Mouse (Mus musculus) mouse trophoblast stem cell (cell line): ENCODE results near the gene Retnlg.
"Not testable (repeated sequence)": the region's sequence is repeated elsewhere in the genome, so short reads cannot be mapped to it uniquely, and the experiment has no call there.

Experiments
- in situ Hi-C, 2 experiments: fragments of 300-500 bp; cut with MseI, MboI; formaldehyde crosslinking; loops; 2 replicates in 1 of 2; 3 replicates in 1 of 2; pipeline ENCODE4 v1.15.1; 2025

Retnlg gene

DNA sequence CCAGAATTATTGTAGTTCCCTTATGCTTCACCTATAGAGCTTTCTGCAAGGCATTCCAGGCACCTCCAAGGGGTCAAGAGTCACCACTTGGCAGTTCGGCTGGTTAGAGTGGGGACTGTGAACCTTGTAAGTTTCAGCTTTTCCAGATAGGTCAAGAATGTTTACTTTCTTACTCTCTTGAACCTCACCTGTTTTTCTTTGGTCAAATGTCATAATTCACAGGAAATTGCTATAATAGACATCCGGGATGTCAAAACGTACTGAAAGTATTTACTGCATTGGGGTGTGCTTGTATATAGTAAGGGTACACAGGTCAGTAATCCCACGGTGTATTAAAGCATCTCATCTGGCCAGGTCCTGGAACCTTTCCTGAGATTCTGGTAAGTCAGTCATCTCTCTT, at the start of gene Retnlg:
Retnlg (plus strand) TSS at position 301 of the 400 bp plus-strand sequence.
- in situ Hi-C loops: no loop called here

DNA sequence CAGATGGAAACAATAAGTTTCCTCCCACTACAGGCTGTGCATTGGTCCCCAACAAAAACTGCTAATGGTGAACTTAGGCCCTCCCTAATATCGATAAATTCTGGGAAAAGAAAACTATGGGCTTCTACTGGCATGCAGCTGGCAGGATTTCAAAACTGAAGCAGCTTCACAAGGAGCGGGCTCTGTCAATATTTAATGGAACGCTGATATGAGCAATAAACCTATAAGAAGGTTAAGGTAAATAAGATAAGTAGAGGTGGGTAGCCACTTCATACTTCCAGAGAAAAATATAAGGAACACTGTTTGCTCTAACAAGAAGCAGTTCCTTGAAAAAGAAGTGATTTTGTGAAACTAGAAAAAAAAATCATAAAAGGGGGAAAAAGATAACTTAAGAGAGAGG, 45.9 kb upstream of the Retnlg start:
- in situ Hi-C loops: no loop called here

DNA sequence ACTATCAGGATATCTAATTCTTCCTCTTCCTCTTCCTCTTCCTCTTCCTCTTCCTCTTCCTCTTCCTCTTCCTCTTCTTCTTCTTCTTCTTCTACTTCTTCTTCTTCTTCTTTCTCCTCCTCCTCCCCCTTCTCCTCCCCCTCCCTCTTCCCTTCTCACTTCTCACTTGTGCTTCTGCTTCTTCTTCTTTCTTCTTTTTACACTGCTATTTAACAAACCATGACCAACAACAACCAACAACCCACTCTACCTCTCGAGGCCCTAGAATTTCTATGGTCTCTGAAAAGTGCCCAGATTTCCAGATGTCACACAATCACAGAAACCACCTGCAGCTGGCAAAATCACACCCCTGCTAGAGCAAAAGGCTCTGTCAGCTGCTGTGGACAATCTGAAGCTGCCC, 44.8 kb upstream of the Retnlg start:
- in situ Hi-C loops: no loop called here

DNA sequence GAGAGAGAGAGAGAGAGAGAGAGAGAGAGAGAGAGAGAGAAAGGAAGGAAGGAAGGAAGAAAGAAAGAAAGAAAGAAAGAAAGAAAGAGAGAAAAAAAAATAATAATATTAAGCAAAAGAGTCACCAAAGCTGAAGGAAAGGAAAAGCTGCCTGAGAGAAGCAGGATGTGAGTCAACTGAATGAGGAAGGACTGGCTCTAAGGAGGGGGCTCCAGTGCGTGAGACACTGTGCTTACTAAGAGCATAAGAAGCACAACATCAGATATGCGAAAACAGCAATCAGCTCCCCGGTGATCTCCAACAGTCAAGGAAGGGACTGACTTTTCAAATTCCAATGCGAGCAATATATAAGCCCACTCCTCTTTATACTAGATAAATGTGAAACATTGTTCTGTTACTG, 43.4 kb upstream of the Retnlg start:
- in situ Hi-C loops: no loop called here

DNA sequence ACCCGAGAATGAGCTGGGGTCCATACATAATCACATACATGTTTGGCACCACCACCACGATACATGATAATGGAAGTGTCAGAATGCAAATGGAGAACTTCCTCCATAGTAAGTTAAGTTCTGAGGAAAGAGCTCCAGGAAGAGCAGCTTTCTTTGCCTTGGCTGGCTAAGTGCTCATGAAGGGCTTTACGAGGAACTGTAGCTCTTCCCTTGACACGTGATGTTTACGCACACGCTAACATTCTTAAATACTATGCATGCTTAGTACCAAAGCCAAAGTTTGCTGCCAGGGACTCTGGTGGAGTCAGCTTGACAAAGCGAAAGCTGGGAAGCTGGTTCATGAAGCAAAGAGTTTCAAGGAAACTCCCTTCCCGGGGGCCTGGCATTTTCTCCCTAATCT, 40.4 kb upstream of the Retnlg start:
- in situ Hi-C loops: no loop called here

DNA sequence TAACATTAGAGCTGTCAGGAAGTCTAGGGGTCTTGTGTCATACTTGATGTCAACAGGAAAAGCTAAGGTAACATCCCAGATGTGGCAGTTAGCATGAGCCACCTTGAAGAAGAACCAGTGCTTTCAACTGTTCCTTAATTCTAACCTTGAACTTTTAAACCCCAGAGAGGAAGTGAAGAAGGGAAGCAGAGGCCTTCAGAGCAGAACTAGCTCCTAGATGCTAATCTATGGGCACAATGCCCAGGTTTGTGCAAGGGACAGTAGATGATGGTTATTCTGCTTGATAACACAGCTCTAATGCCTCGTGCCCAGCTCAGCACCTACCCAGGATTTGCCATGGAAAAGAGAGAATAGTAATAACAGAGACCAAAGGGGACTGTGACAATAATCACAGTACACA, 38.8 kb upstream of the Retnlg start:
- in situ Hi-C loops: not testable (repeated sequence)

DNA sequence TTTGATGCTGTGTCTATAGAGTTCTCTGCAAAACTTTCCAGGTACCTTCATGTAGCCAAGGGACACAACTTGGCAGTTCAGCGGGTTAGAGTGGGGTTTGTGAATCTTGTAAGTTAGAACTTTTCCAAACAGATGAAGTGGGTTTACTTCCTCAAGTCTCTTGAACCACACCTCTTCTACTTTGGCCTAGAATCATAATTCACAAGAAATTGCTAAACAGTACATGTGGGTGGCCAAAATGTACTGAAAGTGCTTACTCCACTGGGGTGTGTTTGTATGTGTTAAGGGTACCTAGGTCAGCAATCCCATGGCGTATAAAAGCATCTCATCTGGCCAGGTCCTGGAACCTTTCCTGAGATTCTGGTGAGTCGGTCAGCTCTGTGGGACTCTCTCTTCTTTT, 30.2 kb upstream of the Retnlg start, which contains the start of gene Retnla:
Retnla (plus strand) TSS at position 286 of the 400 bp plus-strand sequence.
- in situ Hi-C loops: no loop called here

DNA sequence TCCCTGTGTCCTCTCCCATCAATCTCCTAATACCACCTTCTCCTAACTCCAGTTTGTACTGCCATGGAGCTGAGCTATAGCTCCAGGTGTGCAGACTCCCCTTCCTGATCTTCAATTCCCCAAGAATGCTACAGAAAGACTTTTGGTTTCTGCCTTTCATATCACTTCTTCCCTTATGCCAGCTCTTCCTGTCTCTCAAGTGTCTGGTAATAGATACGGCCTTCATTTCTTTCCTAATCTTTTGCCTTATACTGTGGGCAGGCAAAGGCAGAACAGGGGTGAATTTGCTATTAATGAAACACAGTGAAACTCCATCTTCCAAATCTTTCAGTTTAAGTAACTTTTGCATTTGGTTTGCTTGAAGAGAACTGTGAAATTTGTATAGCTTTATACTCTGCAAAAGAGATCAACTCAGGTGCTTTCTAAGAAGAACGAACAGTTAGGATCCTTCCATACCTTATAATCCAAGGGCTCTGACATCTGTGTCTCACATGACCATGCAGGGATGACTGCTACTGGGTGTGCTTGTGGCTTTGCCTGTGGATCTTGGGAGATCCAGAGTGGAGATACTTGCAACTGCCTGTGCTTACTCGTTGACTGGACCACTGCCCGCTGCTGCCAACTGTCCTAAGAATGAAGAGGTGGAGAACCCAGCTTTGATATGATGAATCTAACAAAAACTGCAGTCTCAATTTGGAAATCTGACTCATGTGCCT, 28.6 kb upstream of the Retnlg start:
- in situ Hi-C loops: no loop called here

DNA sequence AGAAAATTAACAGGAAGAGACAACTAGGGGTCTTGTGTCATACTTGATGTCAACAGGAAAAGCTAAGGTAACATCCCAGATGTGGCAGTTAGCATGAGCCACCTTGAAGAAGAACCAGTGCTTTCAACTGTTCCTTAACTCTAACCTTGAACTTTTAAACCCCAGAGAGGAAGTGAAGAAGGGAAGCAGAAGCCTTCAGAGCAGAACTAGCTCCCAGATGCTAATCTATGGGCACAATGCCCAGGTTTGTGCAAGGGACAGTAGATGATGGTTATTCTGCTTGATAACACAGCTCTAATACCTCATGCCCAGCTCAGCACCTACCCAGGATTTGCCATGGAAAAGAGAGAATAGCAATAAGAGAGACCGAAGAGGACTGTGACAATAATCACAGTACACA, 7.4 kb upstream of the Retnlg start:
- in situ Hi-C loops: not testable (repeated sequence)

DNA sequence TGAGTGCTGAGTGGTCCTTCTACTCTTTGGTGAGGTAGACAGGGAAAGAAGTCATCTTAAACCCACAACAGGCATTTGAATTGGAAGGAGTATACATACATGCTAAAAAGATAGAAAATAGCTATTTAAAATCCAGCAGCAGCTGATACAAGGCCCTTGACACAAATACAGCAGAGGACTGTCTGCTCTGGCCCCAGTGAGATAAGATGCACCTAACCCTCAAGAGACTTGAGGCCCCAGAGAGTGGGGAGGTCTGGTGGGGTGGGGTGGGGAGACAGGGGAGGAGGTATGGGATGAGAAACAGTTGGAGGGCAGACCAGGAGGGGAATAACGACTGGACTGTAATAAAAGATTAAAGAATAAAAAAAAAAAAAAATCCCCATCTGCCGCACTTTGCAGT, 4.7 kb upstream of the Retnlg start:
- in situ Hi-C loops: no loop called here

DNA sequence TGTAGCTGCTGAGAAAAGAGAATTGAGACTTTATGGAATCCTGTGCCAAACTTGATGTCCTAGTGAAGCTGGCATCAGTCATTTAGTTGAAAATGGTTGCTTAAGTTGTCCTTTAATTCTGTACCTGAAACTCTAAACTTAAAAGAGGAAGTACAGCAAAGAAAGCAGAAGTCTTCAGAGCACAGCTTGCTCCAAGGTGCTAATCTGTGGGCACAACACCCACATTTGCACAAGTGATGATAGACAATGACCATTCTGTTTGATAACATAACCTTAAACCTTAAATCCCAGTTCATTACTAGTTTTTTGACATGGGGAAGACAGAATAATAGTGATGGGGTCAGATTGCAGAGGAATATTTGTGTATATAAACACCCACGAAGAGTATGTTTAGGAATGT, 3.8 kb upstream of the Retnlg start:
- in situ Hi-C loops: no loop called here

DNA sequence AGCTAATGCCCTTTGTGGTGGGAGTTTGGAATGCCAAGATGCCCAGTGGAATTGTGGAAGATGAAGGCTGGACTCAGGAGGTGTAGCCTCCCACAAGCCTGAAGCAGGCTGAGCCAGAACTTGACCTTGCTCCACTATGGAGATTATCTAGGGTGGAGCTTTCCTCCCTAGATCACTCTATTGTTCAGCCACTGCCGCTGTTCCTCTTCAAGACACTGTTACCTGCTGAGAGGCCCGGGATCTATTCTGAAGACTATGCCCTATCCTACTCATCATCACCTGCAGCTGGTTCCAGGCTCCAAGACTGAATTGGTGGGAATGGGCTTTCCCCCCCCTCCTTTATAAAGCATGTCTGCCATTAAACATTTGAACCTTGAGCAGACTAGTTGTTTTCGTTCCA, 2.8 kb upstream of the Retnlg start:
- in situ Hi-C loops: no loop called here

DNA sequence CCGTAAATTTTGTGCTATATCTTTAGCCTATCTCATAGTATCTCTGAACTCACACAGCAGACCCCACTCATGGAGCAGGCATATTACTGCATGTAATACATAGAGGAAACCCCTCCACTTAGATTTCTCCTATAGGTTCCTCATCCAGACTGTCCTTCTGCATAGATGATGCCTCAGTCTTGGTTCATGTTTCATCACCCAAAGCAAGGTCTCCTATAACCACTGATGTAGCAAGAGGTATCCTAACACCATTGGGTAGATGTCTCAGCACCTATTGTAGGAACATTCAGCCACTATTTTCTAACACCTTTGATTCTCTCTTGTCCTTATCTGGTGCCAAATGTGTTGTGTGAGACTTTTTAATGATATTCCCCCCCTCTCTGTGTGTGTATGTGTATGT, 667 bp upstream of the Retnlg start:
- in situ Hi-C loops: no loop called here

DNA sequence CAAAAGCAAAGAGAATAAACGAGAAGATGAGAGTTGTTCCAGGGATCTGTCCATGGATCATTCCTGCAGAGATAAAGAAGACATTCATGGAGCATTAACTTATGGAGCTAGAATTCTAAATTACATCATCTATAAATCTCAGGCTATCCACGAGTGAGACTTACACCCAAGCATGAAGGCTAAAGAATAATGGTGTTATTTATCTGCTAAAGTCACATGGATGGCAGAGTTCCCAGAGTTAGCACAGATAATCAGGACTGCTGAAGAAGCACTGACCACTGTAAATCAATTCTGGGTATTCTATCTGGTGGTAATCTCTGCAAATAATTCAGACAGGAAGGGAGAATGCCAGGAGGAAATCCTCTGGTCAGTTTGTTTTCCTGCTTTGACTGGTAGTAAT, 18.3 kb downstream of the Retnlg start:
- in situ Hi-C loops: no loop called here

DNA sequence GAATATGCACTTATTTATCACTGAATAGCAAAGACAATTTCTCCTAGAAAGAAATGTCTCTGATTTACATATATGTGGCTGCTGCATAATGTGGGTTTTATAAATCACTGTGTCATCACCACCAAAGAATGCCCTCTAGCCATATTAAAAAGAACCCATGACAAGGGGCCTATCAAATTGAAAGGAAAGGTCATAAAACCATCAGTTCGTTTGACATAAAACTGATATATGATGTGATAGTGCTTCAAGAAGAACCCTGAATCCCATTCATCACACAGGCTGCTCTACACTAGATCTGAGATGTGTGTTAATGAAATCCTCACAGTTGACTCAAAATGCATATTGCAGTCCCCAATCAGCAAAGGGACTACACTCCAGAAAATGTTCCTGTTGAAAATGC, 27.4 kb downstream of the Retnlg start:
- in situ Hi-C loops: no loop called here

DNA sequence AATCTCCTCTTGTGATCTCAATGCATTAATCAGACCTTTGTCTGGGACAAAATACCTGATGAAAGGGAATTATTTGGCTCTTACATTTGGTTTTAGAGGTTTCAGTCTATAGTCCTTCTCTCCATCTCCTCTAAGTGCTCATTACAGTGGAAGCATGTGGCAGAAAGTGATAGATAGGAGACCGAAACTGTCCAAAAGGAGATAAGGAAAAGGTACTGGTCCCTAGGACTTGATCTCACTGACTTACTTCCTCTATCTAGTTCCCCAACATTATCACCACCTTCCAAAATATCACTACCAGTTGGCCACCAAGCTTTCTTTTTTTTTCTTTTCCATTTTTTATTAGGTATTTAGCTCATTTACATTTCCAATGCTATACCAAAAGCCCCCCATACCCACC, 38.8 kb downstream of the Retnlg start:
- in situ Hi-C loops: no loop called here

DNA sequence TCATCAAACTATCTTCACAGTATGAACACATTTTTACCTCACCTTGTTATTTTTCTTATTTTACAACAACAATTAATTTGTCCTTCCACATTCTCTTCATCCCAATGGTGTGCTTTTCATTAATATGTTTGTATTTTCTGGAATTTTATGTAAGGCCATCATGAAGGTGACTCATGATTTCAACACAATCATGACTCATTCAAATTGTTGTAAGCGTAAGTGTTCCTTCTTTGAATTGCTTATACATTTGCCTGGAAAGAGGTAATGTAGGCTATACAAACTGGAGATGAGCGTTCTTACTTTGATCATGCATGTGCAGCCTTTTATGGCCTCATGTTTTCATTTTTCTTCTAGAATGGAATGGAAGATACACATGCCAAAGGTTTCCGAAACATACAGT, 40.8 kb downstream of the Retnlg start:
- in situ Hi-C loops: no loop called here

DNA sequence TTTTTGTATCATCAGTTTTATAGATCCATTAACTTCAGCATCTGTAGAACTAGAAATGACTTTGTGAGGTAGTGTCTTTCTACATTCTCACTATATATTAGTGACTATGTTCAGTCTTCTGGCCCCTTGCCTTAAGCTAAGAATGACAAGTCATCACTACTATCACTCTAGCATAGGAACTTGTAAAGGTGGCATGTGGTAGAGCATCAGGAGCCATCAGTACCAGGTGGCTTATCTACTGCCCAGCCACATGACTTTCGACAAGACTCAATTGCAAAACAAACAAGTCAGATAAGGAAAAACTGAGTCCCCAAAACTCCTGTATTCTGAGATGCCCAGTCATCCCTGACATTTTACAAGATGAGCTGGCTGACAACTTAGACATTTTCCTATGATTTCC, 51.3 kb downstream of the Retnlg start:
- in situ Hi-C loops: no loop called here
